Mouse (Mus musculus) monocyte, adult 2 months (primary cell): ENCODE data around the gene Srf.
A peak's percentile ranks its signal among the peaks of the same experiment; 100 is the strongest.

Source experiments
- DNase-seq, 2 experiments: peaks; one replicate each; pipeline ENCODE4 v3.0.0; 2022; ENCODE audit warnings: low spot score in 2 of 2, low read depth in 1 of 2

The Srf gene

DNA sequence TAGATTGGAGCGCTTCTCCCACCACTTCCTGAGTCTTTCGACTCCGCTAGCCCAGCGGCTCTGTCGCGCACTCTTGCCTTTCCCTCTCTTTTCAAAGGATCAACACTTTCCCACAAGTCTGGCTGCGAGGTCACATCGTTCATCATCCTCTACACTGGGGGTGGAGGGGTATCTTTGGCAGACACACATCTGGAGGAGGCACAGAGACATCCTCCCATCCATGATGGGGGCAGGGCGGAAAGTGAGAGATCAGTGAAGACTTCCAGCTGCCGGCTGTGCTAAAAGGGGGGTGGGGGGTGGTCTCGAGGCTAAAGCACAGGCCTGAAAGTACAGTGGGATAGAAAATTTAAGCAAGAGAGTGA is 590 bp upstream of the Srf start:
- DNase-seq = no peak

DNA sequence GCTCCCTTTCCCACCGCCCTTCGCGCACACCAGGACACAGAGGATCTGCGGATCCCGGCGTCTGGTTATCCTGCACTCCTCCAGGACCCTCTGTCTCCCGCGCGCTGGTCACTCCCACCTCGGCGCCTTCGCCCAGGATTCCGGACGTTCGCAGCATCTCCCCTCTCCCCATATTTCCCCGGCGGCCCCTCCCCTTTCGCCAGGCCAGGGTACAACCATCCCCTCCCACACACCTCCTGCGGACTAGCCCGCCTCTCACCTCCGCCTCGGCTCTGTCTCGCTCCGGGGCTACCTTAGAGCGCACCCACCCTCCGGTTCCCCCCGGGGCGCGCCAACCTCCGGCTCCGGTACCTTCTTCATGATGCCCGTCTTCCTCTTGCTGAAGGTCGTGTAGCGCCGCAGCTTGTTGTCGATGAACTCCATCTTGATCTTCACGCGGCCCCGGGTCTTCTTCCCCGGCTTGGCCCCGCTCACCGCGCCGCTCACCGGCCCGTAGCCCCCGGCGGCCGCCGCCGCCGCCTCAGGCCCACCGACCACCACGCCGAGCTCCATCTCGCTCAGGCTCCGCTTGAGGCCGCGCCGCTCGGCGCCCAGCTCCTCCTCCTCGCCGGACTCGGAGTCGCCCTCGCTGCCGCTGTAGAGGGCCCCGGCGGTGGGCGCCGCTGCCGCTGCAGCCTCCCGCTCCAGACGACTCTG is 850 bp downstream of the Srf start:
- DNase-seq = no peak

DNA sequence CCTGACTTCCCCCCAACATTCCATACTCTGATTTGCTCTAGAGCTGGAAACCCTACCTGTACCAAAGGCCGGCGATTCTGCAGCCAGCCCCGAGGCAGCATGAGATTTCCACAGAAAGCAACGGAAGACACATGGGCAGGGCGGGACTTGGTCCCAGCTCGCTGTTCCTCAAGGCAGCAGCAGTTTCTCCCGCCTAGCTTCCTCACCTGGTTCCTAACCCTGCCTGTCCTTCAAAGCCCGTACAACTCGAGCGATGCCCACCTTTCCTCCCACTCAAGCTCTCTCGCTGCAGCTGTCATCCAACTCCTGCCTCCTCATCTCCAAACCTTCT is 1.4 kb downstream of the Srf start:
- no peak for DNase-seq

DNA sequence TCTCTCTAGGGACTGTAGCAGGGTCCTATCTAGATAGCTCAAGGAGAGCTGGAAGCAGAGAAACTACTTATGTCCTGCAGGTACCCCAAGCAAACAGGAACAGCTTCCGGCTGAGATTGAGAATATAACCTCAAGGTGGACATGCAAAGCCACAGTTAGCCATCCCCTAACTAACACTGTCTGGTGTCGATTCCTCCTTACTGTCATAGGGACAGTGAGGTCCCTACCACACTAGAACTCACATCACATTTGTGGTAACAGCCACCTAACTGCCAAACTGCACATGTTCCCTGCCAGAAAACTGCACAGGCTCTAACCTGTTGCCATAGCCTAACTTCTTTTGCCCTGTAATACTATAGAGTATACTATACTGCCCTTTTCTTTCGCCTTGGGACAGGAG is 2.0 kb downstream of the Srf start:
- no peak for DNase-seq

DNA sequence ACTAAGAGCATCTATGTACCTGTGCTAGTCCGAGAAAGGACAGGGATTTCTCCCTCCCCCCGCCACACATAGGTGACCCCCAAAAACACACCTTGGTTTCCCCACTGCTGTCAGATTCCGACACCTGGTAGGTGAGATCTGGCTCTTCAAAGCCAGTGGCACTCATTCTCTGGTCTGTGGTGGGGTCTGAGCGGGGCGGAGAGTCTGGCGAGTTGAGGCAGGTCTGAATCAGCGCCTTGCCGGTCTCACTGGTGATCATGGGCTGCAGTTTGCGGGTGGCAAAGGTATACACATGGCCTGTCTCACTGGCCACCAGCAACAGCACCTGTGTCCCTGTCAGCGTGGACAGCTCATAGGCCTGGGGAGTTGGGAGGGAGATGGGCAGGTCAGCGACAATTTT is 2.5 kb downstream of the Srf start:
- DNase-seq = no peak

DNA sequence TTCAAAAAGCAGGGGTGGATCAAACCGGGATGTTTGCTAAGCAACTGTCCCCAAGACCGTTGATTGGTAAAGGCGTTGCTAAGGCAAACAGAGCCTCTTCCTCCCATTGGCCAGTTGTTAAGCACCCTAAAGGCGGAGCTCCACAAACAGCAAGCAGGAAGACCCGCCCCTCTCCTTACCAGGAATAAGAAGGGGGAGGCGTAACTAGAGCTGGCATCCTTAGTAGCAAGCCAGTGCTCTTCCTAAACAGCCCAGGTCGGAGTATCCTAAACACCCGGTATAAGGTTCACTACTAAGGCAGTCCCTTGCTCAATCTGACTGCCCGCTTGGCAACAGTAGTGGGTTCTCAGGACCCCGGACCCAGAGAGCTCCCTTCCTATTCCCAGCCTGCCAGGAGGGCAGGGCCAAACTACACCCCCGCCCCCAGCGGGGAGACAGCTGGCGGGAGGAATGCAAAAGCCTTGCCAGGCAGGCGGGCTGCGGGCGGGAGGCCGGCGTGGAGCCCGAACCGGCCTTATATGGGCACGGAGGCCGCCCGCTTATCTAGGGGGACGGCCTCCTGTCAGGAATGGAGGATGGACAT is 3.0 kb downstream of the Srf start:
- DNase-seq = peak in 1 of 2 experiments; percentile 29

DNA sequence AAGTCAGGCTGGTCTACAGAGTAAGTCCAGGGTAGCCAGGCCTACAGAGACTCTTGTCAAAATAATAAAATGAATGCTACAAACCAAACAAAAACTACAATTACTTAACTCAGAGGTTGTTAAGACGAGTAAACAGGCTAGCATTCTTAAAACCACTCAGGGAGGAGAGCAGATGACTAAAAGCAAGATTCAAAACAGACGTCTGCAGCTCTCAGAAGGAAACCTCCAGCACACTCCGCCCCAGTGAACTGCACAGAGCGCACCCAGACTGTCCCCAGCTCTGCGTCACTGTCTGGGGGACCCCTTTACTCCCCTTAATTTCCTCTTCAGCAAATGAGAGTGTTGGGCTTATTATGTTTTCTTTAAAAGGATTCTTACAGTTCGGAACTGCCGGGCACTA is 3.8 kb downstream of the Srf start:
- DNase-seq = no peak

DNA sequence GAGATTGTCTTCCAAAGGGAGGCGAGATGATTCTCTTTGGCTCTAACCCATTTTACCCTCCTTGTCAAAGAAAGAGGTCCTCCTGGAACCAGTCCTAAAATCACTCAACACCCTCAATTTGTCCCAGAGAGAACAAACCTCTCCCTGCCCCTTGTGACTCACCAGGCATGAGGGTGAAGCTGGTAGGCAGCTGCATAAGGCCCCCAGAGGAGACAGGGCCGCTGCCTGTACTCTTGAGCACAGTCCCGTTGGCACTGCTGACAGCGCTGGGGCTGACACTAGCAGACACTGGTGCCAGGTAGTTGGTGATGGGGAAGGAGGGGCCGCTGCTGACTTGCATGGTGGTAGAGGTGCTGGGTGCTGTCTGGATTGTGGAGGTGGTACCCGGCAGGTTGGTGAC is 4.6 kb downstream of the Srf start:
- no peak for DNase-seq

DNA sequence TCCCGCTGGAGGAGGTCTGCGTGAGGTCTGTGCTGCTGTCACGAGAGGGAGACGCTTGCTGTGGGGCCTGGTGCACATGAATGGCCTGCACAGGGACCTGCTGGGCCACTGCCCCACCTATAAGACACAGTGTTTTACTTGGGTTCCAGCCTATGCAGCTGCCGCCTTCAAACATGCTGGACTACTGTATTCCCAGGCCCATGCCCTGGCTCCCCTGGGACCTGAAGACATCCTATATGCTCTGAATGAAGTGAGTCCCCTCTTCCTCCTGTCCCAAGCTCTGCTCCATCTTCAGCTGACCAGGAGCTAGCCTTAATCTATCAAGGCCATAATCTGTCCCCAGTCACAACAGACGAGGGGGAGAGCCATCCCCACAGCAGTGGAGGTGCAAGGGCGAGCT is 5.1 kb downstream of the Srf start:
- DNase-seq = no peak

DNA sequence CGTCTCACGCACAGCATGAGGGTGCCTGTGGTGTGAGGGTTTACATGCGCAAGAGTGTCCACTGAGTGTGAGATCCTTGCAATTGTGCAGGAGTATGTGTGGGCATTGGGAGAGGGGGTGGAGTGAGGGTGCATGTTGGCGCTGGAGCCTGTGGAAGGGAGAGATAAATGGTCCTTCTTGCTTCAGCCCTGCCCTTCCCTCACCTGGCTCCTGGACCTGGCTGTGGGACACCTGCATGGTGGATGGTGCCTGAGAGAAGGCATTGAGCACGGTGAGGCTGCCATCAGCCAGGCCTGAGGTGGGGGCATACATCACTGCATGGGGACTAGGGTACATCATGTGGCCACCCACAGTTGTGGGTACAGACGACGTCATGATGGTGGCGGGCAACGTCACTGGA is 6.3 kb downstream of the Srf start:
- DNase-seq = no peak

DNA sequence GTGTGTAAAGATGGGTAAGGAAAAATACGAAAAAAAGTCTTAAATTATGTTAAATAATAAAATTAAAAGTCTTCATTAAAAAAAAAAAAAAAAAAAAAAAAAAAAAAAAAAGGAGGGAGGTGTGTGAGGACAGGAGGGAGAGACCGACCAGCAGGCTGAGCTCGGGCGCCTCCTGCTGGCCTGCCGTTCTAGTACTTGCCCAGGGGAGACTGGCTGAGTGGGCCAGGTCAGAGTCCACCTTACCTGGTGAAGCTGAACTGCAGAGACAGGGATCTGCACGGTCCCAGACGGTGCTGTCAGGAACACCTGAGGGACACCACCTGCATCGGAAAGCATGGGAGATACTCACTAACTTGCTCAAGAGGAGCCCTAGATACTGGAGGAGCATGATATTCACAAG is 6.8 kb downstream of the Srf start:
- no peak for DNase-seq

DNA sequence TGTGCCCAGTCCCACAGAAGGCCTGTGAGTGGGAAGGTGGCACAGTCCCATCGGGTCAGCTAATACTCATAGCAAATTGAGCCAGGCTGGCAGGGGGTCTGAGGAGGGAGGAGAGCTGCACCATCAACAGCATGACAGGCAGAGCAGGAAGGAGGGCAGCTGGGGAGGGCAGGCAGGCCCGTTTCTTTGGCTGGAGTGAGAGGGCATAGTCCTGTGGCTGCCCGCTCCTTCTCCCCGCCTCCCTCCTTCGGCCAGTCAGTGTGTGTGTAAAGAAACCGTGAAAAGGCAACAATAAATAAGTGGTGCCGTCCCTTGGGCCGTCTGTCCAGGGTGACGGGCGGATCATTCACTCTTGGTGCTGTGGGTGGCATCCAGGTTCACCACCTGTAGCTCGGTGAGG is 7.2 kb downstream of the Srf start:
- DNase-seq = no peak

DNA sequence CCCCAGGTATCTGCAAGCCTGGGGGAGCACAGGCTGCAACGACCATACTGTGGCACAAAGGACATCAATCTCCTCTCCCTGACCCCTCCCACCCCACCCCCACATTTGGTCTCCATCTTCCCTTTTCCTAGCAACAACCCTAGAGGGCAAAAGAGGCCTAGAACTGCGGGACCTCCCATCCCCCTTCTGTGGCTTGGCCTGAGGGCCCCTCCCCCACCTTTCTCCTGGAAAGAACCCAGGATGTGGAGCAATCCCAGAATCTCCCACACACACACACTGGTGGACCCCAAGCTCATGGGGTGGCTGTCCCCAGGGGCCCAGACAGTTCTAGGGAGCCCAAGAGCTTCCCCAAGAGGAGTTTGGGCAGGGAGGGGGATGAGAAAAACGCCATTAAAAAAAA is 8.1 kb downstream of the Srf start:
- no peak for DNase-seq

DNA sequence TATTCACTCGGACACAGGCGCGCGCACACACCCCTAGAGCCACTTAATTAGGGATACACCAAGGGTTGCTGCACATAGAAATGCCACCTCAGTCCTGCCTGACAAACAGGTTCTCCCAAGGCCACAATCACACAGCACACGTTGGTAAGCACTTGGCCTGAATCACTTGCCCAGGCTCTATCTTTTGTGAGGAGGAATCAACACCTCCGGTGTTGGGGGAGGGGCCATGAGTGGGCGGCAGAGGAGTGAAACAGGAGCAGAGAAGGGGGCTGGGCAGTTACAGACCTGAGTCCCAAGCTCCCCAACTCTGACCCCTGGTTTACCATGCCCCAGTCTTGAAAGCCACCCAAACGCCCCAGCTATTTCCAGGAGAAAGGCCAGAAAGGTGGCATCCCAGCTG is 9.0 kb downstream of the Srf start:
- no peak for DNase-seq

DNA sequence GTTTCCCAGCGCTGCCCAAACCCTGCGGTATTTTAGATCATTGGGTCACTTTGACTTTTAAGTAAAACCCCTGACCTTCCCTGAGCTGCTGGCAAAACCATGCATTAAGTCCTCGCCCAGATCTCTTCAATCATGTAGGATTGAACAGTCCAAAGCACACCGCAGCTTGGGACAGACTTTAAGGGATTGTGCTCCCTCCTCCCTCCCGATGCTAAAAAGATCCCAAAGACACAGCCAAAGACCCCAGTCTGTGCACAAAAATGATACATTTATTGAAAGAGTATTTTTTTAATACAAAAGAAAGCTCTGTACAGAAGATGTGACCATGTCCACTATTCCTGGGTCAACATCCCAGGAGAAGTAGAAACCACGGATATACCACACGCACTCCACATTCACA is 9.4 kb downstream of the Srf start:
- no peak for DNase-seq

DNA sequence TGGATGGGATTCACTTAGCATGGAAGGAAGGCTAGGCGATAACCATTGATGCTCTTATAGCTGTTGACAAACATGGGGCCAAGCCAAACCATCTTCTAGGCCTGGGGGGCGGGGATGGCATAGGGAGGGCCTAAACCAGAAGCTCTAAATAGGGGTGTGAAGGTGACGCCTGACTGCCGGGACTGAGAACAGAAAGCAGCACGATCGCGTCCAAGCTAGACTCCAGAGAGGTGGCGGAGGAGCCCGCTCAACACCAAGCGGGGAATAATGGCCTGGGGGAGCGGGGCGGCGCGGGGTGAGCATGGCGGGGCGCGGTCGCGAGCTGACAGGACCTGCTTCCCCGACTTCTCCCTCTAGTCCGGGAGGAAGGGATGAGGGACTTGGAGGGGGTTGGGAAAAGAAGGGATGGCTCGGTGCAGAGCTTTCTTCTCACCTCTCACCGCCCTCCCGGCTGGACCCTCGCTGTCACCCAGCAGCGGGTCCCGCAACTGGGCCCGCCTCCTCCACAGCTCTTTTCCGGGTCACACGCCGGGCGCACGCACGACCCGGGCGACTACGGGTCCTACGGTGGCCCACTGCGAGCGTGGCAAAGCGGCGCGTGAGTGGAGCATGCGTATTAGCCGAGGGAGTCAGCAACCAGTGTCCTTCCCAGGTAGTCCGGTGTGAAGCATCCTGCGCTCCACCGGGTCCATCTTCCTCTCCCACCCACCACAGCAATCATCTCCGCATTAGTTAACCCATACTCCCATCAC is 10.0 kb downstream of the Srf start, which contains the start of gene Cul9:
Gene Cul9, minus strand, starts transcription at position 576 of the 752 bp plus-strand sequence.
- no peak for DNase-seq

DNA sequence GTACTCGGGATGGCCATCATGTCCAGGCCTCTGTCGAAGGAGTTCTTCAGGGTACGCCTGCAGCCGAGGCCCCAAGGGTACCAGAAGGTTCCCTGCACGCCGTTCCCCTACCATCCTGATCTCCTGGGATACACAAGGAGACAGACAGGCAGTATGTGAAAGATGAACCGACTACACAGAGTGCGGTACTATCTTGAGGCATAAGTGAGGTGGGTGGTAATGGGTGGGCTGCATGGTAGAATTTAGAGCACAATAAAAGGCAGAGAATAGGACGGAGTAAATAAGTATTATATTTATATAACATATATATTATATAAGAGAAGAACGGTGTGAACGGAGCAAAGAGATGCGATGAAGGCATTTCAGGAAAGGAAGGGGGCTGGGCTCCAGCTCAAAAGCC is 12.3 kb downstream of the Srf start:
- no peak for DNase-seq

DNA sequence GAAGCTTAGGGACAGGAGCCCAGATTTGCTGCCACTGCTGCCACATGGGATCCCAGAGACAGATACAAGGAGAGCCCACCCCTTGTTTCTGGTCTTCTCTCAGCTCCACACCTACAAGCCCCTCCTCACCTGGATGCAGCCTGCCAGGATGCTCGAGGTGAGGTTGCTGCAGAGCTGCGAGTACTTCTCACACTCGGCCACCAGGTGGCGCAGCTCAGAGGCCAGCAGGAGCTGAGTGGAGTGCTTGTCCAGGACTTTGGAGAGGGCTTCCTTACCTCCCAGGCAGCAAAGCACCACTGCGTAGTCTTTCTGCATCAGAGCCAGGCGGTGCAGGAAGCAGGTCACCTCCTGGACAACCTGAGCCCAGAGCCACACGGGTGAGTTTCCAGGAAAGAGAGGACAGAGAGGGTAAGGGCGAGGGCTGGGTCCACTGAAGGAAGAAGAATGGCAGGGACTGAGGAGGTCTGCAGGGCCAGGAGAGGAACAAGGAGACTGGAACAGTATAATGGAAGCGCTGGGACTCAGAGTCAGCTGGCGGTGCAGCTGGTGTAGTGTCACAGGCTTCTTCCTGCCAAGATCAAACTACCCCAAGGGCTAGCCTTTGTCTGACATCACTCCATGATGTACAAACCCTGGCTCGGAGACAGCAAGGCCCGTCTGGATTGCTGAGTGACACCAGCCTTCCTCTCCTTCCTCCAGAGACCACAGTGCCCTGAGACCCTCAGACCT is 30.2 kb downstream of the Srf start:
- DNase-seq = peak in 1 of 2 experiments; percentile 44

DNA sequence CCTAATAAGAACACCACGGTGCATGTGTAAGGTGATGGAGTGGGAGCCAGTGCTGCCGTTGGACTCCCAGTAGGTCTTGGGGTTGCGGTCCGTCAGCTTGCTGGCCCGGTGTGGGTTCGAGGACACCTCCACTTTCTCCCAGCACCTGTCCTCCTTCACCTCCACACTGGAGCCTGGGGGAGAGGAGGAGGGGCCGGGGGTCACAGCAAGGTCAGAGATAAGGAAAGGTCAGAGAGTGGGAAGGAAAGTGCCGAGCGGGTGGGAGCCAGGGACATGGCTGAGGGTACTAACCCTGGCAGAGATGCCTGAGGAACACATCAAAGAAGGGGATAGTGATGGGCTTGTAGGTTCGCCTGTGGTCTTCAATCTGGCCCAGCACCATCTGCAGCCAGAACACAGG is 30.9 kb downstream of the Srf start:
- DNase-seq = no peak

DNA sequence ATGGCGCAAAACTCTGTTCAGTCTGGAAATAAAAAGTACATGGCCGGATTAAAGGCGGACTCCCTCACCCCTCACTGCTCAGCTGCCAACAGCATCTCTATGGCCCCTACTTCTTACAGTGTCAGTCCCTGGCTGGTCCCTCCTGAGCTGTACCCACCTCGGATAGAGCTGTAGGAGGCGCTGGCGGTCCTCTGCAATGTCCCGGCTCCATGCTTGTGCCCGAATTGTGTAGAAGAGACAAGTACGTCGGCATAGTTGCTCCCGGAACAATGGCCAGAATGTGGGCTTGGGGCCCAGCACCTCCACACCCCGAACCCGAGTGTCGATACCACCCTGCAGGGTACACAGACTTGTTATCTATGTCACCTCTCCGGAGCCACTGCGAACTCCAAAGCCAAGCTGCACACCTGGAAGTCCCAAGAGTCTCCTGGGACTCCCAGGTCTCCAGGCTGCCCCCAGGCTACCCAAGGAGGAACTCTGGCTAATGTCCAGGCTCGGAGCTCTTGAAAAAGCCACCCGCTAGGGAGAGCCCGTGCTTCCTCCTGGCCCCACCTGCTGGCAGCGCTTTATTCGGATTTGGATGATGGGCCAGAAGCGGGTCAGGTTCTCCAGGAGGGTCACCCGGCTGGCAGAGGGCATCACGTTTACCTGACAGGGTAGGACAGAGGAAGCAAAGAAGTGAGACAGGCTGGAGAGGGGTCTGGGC is 33.9 kb downstream of the Srf start:
- DNase-seq = no peak

DNA sequence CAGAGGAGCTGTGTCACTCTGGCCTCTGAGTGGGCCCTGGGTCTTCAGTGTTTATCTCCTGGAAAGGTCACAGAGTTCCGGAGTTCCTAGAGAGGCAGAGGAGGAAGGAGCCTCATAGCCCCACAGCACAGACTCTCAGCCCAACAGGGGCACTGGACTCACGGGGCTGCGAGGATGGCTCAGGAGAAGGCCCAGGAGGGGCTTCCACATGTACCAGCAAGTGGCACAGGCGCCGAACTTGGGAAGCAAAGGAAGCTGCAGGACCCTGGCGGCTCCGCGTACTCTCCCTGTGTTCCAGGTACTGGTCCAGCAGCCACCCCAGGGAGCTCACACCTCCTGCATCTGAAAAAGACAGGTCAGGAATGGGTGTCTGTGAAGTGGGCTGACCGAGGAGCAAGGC is 34.8 kb downstream of the Srf start:
- DNase-seq = no peak
